Mouse (Mus musculus) c-Kit-negative CD71-positive TER-119-positive erythroid progenitor cells, embryonic 14.5 days (primary cell): Measurements from ENCODE around the gene Rundc1.
A peak's percentile ranks its signal among the peaks of the same experiment; 100 is the strongest.
"Not testable (repeated sequence)": the region's sequence is repeated elsewhere in the genome, so short reads cannot be mapped to it uniquely, and the experiment has no call there.

Experiments used
- DNase-seq: peaks from one replicate; pipeline ENCODE4 v3.0.0-alpha.2; 2013; ENCODE audit warnings: low read depth, low spot score

Rundc1 gene

GRCm38 (mm10) chr11:101465869-101466551, 41.1 kb downstream of the Rundc1 start, which contains the start of gene Vat1:
Gene Vat1, minus strand, starts transcription at chr11:101466230.
- DNase-seq, result peak; percentile 56

GRCm38 (mm10) chr11:101466552-101466950, 41.7 kb downstream of the Rundc1 start:
- not testable (repeated sequence) for DNase-seq

GRCm38 (mm10) chr11:101467477-101468262, 42.8 kb downstream of the Rundc1 start:
- no peak for DNase-seq

DNA sequence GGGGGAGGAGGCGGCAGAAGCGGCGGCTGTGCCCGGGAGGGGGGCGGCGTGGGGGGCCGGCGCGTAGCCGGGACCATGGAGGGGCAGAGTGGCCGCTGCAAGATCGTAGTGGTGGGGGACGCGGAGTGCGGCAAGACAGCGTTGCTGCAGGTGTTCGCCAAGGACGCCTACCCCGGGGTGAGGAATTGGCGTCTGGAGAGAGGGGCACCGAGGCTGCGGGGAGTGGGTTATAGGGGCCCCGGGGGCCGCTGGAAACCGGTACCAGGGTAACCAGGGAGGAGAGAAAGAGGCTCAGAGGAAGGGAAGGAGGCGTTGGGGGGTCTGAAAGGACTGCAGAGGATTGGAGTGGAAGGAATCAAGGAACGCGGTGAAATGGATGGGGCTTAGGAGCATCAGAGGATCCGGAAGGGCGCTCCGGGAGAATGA, 43.4 kb downstream of the Rundc1 start:
- no peak for DNase-seq

- DNase-seq, result no peak
Measured at GRCm38 (mm10) chr11:101468731-101469130, 43.8 kb downstream of the Rundc1 start.

DNA sequence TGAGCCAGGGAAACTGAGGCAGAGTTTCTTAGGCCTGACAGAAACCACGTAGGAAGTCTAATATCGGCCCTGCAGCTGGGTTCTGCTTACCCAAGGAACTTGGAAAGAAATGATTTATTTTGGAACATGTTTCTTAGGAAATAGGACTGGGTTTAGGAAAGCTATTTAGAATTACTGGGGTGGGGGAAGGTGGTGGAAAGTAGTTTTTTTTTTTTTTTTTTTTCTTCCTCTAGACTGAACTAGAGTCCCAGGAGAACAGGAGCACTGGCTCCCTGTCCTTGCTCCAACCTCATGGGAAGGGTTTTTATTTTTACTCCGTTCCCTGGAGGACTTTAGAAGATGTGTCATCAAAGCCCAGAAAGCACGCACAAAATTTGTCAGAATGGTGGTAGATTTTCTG, 44.3 kb downstream of the Rundc1 start:
- DNase-seq, result no peak

GRCm38 (mm10) chr11:101470206-101470605, 45.3 kb downstream of the Rundc1 start:
- DNase-seq, result no peak

GRCm38 (mm10) chr11:101471926-101472325, 47.0 kb downstream of the Rundc1 start:
- no peak for DNase-seq

GRCm38 (mm10) chr11:101472336-101472735, 47.5 kb downstream of the Rundc1 start:
- no peak for DNase-seq

- not testable (repeated sequence) for DNase-seq
Measured at GRCm38 (mm10) chr11:101473686-101474085, 48.8 kb downstream of the Rundc1 start.

- no peak for DNase-seq
Measured at GRCm38 (mm10) chr11:101474298-101474697, 49.4 kb downstream of the Rundc1 start.

DNA sequence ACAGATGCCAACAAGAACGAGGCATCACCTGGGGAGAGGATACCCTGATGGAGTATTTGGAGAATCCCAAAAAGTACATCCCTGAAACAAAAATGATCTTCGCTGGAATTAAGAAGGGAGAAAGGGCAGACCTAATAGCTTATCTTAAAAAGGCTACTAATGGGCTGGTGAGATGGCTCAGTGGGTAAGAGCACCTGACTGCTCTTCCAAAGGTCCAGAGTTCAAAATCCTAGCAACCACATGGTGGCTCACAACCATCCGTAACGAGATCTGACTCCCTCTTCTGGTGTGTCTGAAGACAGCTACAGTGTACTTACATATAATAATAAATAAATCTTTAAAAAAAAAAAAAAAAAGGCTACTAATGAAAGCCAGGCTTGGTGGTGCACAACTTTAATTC, 51.5 kb downstream of the Rundc1 start:
- not testable (repeated sequence) for DNase-seq

DNA sequence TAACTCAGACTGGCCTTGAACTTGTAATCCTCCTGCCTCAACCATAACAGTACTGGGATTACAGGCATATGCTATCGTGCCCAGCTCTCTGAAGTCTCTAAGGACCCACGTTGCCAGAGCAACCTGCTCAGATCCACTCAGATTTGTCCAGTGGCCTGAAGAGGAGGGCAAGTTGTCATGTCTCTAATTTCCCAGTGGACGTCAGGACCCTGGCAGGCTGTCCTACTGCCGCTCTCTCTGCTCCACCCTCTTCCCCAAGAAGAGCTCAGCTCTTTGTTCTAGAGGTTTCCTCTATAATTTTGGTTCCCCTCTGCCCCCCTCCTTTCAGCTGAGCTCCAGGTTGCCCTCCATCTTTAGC, 52.3 kb downstream of the Rundc1 start:
- DNase-seq, result no peak

- no peak for DNase-seq
Measured at GRCm38 (mm10) chr11:101477552-101478211, 52.8 kb downstream of the Rundc1 start.

- DNase-seq, result no peak
Measured at GRCm38 (mm10) chr11:101479171-101479635, 54.3 kb downstream of the Rundc1 start.

GRCm38 (mm10) chr11:101480912-101481311, 56.0 kb downstream of the Rundc1 start:
- DNase-seq, result no peak

DNA sequence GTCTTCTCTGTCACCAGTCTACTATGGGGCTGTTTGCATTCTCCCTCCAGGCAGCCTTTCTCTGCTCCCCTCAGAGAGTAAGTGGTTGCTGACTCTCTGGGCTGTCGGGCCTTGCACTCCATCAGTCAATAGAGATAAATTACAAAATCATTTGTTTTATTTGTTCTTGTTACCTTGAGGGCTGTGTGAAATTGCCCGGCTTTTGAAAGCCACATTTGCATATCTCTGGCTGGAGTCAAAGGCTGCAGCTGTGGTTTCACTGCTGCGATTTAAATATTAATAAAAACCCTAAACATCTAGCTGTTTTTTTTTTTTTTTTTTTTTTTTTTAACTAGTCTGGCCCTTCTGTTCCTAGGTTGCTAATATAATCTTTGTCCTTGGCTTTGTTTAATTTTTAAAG, 58.9 kb downstream of the Rundc1 start:
- no peak for DNase-seq

DNA sequence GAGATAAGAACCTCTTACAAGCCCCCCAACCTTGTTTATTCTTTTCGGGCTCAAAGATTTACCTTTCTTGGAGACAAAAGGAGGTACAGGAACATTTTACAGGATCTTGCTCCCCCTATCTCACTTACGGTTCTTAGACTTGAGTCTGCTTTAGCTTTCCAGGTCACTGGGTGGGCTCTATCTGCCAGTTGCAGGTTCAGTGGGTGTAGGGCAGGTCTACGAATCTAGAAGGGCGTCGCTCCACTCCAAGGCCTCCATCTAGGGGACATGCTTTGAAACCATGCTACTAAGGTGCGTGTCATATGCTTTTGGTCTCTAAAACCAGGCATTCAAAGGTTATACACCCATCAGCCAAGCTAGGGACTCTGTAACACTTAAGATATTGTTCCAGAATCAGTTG, 59.4 kb downstream of the Rundc1 start:
- DNase-seq, result no peak

GRCm38 (mm10) chr11:101484814-101485213, 59.9 kb downstream of the Rundc1 start:
- no peak for DNase-seq
